Mouse (Mus musculus): ENCODE measurements around the gene Pla2g1b.
A peak's percentile ranks its signal among the peaks of the same experiment; 100 is the strongest.

The Pla2g1b gene

DNA sequence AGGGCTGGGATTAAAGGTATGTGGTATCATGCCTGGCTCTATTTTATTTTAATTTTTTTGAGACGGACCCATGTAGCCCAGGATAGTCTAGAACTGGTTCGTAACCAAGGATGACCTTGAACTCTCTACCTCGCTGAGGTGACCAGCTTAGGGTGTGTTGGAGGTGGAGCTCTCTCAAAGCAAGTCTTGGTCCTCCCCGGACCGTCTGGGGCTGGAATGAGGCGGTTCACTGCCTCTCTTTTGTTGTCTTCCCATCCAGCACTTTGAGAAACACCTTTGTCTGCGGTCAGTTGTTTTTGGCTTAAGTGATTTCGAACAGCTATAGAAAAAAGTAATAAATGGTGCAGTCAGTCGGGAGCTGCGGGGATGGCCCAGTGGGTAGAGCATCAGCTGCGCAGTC, 21.9 kb upstream of the Pla2g1b start:
- no peak for DNase-seq (ENCODE audit: low spot score in 2 of 2)

DNA sequence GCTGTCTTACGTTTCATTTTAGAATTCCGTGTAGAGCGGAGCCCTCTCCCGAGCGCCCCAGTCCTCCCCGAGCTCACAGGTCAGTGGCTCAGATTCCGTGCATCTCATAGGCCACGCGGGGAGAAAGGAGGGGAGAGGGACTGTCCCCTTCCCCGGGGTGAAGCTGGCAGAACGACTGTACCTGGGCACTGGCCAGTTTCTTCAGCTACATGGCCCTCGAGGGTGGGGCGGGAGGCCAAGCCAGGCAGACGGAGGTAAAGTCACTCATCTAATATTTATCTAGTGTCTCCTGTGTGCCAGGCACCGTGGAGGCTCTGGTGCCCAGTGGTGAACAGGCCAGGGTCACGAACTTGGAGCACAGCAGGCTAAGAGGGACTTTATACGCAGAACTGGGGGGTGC, 19.0 kb upstream of the Pla2g1b start:
- DNase-seq (ENCODE audit: low spot score in 2 of 2) = no peak

DNA sequence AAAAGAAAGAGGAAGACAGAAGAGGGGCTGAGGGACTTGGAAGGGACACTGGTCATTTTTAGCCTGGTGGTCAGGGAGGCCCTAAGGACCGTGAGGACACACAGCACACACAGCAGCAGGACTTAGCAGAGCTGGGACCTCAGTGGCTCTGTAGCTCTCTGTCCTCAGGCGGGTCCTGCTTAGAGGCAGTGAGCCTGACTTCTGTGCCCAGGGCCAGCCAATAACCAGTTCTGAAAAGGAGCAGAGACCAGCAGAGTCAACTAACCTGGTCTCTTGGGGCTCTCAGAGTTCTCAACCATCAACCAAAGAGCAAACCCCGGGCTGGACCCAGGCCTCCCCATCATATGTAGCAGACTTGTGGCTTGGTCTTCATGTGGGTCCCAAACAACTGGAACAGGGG, 16.8 kb upstream of the Pla2g1b start:
- DNase-seq (ENCODE audit: low spot score in 2 of 2) = no peak

DNA sequence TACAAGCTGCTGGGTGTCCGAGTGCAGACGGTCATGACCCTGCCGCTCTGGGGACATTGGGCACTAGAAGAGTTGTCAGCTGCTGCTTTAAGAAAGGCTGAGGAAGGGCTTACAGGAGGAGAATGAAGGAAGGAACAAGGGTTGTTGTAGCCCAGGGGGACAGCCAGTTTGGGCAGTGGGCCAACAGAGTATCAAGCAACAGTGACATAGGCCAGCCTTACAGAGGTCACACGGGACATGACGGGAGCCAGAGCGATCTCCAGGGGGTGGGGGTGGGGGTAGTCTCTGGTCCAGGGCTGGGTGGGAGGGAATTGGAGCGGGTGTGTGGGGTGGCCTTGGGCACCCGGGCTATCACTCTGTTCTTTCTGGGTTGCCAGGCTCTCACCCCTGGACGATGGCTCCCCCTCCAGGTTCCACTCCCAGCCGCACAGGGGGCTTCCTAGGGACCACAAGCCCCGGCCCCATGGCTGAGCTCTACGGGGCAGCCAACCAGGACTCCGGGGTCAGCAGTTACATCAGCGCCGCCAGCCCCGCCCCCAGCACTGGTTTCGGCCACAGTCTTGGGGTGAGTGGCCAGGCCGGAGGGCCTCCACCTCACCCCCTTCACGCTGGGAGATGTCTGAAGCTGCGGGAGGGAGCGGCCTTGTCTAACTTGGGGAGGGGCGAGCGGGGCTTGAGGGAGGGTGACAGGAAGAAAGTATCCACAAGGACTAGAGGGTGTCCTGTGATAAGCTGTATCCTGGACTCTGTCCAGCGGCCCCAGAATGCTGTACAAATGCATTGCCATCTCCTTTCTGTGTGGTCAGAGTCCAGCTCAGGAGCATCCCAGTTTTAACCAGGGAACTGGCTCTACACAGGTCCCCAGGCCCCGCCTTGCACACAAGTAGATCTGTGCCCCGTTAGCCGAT, 15.4 kb upstream of the Pla2g1b start:
- DNase-seq (ENCODE audit: low spot score in 2 of 2) = no peak

DNA sequence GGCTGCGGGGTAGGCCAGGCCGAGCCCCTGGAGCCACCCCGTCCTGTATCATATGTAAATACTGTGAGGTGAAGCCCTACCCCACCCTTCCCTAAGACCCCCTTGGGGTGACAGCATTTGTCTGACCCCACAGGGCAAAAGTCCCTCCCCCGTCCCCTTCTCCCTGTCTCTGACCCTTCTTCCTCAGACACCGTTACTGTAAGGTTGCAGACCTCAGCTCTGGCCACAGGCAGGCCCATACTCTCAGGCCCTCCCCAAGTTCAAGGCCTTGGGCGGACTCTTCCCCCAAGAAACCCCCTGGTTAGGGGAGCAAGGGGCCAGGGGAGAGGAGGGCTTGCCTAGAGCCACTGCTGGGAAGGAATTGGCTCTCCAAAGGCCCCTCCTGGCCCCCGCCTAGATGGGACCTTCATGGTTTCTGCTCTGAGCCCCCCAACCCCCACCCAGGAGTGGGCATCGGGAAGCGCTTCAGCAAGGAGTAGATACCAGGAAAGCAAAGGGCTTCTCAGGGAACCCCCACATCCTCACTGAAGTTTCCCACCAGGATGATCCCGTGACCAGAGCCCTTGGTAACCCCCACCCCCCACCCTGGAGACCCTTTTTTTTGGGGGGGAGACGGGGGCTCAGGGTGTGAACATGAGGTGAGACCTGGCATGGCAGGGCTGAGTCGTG, 11.5 kb upstream of the Pla2g1b start:
- DNase-seq (ENCODE audit: low spot score in 2 of 2) = no peak

- DNase-seq (ENCODE audit: low spot score in 2 of 2) = no peak
Measured at GRCm38 (mm10) chr5:115455838-115456237, 10.2 kb upstream of the Pla2g1b start.

DNA sequence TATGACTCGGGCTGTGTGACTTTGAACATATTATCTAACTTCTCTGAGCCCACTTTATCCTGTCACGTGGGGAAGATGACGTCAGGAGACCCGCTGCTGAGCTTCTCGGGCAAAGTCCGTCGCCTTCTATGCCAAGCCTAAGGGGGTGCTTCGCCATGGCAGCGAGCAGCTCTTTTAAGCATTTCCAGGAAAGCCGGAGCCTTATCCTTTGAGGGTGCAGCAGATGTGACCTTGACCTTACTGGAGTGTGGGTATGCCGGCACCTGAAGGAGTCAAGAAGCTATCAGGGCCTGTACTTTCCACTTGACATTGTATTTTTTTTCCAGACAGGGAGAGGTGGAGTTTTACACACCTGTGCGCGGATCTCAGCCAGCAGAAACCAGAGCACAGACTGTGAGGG, 7.1 kb upstream of the Pla2g1b start:
- no peak for DNase-seq (ENCODE audit: low spot score in 2 of 2)

DNA sequence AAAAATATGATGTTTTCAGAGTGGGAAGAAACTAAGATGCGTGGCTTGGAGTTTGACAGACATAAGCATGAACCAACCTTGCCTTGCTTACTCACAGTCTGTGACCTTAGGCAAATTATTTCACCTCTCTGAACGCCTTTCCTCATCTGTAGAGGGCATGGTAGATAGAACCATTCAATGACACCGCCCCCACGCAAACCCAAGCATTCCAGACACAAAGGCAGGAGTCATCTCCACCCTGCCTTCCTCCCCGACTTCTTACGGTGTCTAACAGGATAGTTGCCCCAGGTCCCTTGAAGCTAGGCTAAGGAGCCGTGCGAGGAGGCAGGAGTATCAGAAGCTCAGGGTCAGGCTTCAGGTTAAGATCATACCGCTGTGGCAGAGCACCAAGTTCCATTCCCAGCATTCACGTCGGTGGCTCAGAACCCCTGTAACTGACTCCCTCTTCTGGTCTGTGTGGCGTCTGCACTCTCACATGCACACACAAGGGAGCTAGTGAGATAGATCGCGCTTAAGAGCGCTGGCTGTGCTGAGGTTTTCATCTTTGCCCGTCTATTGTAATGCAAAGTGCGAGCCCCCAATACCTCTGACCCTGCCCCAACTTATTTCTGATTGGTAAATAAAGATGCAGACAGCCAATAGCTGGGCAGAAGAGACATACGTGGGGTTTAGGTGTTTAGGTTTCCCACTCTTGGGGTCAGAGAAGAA, 1.5 kb upstream of the Pla2g1b start:
- no peak for DNase-seq (ENCODE audit: low spot score in 2 of 2)

DNA sequence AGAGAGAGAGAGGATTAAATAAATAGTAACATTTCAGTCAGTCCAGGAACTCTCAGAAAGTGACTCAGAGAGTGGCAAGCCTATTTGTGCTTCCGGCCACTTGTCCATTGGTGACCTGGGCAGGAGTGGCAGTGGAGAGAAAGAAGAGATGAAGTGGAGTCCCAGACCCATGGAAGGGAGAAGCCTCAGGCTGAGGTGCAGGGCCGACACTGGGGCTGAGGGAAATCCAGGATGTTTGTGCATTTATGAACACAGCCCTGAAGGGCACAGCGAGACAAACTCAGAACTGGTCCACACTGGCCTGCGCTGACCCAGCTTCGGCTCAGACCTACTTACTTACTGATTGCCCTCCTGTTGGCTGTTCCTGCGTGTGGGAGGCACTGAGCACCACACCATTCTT, 3.7 kb downstream of the Pla2g1b start:
- DNase-seq (ENCODE audit: low spot score in 2 of 2) = no peak

- DNase-seq (ENCODE audit: low spot score in 2 of 2) = peak in 1 of 2 experiments; percentile 24
Measured at GRCm38 (mm10) chr5:115470766-115471531, 4.9 kb downstream of the Pla2g1b start.

GRCm38 (mm10) chr5:115473191-115473590, 7.1 kb downstream of the Pla2g1b start:
- DNase-seq (ENCODE audit: low spot score in 2 of 2) = no peak

DNA sequence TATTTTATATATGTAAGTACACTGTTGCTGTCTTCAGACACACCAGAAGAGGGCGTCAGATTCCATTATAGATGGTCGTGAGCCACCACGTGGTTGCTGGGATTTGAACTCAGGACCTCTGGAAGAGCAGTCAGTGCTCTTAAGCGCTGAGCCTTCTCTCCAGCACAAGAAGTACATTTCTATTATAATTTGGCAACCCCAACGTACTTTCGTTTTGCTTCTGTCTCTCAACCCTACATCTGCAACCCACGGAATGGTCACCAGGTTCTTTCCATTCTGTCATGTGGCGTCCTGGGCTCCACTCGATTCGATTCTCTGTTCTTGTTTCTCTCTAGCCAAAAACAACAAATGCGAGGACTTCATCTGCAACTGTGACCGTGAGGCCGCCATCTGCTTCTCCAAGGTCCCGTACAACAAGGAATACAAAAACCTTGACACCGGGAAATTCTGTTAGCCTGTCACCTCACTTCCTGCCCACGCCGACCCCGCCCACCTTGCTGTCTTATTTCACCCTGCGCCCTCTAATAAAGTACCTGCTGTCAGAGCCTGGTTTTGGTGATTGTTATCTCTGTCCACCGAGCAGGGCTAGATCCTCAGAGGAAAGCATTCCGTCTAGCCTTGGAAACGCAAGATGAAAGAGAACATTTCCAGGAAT, 8.2 kb downstream of the Pla2g1b start:
- no peak for DNase-seq (ENCODE audit: low spot score in 2 of 2)

DNA sequence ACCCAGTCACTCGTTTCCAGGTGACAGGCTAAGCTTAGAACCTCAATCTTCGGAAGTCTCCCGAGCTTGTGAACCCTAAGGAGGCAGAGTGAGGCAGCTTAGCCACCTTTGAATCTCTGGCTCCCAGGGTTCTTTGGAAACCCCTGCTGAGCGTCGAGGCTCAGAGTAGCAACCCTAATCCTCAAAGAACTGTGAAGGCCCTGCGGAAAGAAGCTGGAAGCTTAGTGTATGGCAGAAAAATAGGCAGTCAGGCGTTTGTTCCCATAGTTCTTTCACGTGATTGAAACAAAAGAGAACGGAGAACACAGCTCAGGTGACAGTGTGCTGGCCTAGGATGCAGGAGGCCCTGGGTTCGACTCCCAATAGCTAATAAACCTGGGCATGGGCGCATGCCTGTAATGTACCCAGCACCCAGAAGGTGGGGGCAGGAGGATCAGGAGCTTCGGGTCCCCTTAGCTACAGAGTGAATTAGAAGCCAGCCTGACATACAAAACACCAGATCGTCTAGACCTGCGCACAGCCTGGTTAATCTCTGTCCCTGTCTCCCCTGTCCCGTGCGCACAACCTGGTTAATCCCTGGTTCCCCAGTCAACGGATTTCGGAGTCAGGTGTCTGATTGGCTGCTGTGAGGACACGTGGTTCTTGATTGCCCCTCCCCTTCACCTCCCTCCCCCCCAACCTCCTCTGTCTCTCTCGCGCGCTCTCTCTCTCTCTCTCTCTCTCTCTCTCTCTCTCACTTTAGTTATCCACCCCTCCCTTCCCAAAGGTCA, 9.5 kb downstream of the Pla2g1b start:
- DNase-seq (ENCODE audit: low spot score in 2 of 2) = no peak

DNA sequence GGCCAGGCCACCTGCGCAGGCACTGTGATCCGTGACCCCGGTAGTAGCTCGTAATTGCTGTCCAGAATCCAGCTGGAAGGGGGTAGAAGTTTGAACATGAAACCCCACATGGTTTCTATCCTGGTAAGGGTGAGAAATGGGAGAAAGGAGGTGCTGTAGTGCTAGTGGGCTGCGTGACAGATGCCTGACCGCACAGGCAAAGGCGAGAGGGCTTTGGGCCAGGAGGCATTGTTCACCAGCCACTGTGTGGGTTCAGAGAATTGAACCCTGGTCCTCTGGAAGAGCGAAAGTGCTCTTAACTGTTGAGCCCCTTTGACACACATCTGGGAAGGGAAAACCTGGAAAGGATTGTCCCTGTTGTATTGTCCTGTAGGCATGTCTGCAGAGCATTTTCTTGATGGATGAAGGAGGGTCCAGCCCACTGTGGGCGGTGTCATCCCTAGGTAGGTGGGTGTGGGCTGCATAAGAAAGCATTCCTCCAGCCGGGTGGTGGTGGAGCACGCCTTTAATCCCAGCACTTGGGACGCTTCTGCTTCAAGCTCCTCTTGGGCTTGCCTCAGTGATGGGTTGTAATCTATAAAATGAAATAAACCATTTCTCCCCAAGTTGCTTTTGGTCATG, 10.2 kb downstream of the Pla2g1b start:
- no peak for DNase-seq (ENCODE audit: low spot score in 2 of 2)

DNA sequence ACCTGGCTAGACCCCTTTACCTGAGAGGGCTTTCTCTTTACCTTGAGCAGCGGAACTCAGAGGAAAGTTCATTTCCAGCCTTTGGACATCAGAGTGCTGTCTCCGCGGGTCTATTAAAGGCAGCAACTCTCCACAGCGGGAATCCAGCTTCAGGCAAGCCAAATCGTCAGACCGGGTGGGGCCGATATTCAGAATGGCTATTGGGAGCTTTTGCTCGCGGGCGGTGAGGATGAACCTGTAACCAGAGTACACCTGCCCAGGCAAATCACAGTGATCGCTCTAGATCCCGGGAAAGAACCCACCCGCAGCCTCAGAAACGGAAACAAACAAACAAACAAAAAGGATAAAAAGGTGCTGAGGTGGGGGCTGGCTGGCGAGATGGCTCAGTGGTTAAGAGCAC, 13.5 kb downstream of the Pla2g1b start:
- DNase-seq (ENCODE audit: low spot score in 2 of 2) = no peak

- DNase-seq (ENCODE audit: low spot score in 2 of 2) = peak in 1 of 2 experiments; percentile 31
Measured at GRCm38 (mm10) chr5:115480101-115480500, 14.0 kb downstream of the Pla2g1b start.

DNA sequence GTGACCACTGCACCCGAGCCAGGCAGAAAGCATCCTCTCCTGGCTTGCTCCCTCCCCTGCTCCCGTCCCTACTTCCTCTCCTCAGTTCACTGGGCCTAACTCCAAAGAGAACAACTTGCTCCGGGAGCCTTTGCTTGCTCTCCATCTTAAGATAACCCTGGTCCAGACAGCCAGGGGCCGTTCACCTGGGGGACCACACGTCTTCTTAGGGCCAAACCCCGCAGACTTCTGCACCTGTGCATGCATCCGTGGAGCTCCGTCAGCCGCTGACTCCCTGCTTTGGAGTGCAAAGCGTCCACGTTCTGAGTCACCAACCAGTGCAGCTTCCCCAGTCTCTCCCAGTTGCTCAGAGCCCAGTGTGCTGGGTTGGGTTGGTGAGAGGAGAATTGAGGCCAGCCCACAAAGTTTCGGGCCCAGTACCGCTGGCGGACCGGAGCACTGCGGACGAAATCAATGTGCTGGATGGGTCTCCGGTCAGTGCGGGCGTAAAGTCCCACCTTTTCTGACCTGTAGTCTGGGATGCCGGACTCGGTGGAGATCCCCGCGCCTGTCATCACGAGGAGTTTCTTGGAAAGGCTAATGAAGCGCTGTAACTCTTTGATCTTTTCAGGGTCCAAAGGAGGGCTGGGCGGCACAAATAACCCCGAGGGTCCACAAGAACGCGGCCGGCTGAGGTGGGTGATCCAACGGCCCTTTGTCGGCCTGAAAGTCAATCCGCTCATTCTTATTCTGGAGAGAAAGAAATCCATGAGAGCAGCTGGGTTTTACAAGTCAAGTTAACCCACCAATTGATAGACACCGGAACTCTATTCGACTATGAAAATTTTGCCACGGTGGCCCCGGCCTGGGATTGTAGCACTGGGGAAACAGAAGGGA, 16.6 kb downstream of the Pla2g1b start:
- no peak for DNase-seq (ENCODE audit: low spot score in 2 of 2)

GRCm38 (mm10) chr5:115483385-115483784, 17.3 kb downstream of the Pla2g1b start:
- peak in 1 of 2 experiments; percentile 22 for DNase-seq (ENCODE audit: low spot score in 2 of 2)

All from spleen, postnatal 36 days (tissue).